Mouse (Mus musculus): ENCODE data around the gene Fbxl14. TPM values are rescaled to one million over a fixed set of nuclear protein-coding genes. Genes with fewer than 3 reads are reported as not detected.

Gene Fbxl14
- polyA plus RNA-seq, 1 experiment, result 37.9 TPM

DNA sequence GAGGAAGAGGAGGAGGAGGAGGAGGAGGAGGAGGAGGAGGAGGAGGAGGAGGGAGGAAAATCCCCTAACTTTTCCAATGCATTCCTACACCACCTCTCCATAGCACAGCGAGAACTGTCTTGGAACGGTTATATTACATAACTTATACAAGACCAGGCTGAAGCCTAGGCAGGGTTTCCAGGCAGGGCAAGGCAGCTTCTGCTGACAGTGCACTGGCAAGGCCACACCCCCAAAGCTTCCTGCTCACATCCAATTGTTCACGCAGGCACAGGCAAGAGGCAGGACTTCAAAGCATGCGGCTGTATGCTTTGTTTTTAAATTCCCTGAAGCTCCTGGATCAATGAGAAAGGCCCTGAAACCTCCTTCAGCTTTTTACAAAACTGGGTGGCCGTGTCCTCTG is 19.8 kb downstream of the Fbxl14 start:
- Histone ChIP-seq H3K9ac (ENCODE audit: low read depth, poor library complexity, severe bottlenecking) (no peak overlapping the region), H3K4me1 (ENCODE audit: control insufficient read depth, insufficient read depth, low read length) (no peaks in the 10 kb centered on the region), H3K9me3 (replicated peaks; ENCODE audit: control insufficient read depth, insufficient read depth, low read length, poor library complexity, severe bottlenecking) (no peaks in the 10 kb centered on the region), H3K27ac (ENCODE audit: insufficient read depth, low read length) (no peak overlapping the region), H3K27me3 (ENCODE audit: control insufficient read depth, insufficient read depth, low read length, poor library complexity, severe bottlenecking) (no peaks in the 10 kb centered on the region), H3K4me3 (ENCODE audit: low read depth, low read length) (no peak overlapping the region), H3K36me3 (ENCODE audit: control insufficient read depth, insufficient read depth, low read length, poor library complexity, severe bottlenecking) (no peaks in the 10 kb centered on the region)
- TF ChIP-seq CTCF (IDR thresholded peaks at IDR 0.05; ENCODE audit: low read depth, low read length) (no peak), POLR2A (IDR thresholded peaks at IDR 0.05; ENCODE audit: insufficient read depth, low read length) (no peak), EP300 (IDR thresholded peaks at IDR 0.05; ENCODE audit: insufficient read depth, low read depth, low read length) (no peak)

DNA sequence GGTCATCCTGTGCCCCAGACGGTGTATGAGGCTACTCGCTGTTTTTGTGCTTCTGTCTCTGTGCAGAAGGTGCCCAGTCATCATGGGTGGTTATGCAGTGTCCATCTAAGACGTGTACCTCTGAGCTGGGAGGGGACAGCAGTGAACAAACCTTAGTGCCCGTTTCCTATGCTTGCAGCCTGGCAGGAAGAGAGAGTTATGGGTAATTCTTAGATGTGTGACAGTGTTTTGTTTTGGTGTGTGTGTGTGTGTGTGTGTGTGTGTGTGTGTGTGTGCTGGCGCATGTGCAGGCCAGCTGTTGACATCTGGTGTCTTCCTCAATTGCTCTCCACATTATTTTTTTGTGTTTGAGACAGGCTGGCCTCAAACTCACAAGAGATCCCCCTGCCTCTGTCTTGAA is 20.6 kb downstream of the Fbxl14 start:
- no peak for TF ChIP-seq EP300 (IDR thresholded peaks at IDR 0.05; ENCODE audit: insufficient read depth, low read depth, low read length)
- TF ChIP-seq CTCF (IDR thresholded peaks at IDR 0.05; ENCODE audit: low read depth, low read length), result no peak
- TF ChIP-seq POLR2A (IDR thresholded peaks at IDR 0.05; ENCODE audit: insufficient read depth, low read length), result no peak
- Histone ChIP-seq H3K36me3 (ENCODE audit: control insufficient read depth, insufficient read depth, low read length, poor library complexity, severe bottlenecking) (no peaks in the 10 kb centered on the region), H3K9ac (ENCODE audit: low read depth, poor library complexity, severe bottlenecking) (no peak overlapping the region), H3K27ac (ENCODE audit: insufficient read depth, low read length) (no peak overlapping the region), H3K9me3 (replicated peaks; ENCODE audit: control insufficient read depth, insufficient read depth, low read length, poor library complexity, severe bottlenecking) (no peaks in the 10 kb centered on the region), H3K4me3 (ENCODE audit: low read depth, low read length) (no peak overlapping the region), H3K4me1 (ENCODE audit: control insufficient read depth, insufficient read depth, low read length) (no peaks in the 10 kb centered on the region), H3K27me3 (ENCODE audit: control insufficient read depth, insufficient read depth, low read length, poor library complexity, severe bottlenecking) (no peaks in the 10 kb centered on the region)

DNA sequence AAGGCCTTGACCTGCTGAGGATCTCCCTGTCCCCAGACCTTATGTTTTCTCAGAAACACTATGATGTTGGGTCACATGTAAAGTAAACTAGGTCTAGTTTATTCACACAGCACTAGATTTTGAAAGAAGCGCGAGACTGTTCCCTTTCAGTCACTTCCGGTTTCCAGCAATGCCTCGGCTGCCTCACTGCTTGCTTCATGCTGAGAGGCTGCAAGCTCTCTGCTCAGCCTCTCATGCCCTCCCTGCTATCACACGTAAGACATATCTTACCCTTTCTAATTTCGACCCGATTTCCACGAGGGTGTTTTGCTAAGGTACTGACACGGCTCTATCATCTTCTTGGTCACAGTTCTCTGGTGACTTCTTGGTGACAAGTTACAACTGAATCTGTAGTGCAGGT is 22.6 kb downstream of the Fbxl14 start:
- no peak for TF ChIP-seq EP300 (IDR thresholded peaks at IDR 0.05; ENCODE audit: insufficient read depth, low read depth, low read length)
- no peak for TF ChIP-seq CTCF (IDR thresholded peaks at IDR 0.05; ENCODE audit: low read depth, low read length)
- no peak for TF ChIP-seq POLR2A (IDR thresholded peaks at IDR 0.05; ENCODE audit: insufficient read depth, low read length)
- H3K9ac ChIP-seq (ENCODE audit: low read depth, poor library complexity, severe bottlenecking), result no peak overlapping the region
- H3K4me1 ChIP-seq (ENCODE audit: control insufficient read depth, insufficient read depth, low read length), result no peaks in the 10 kb centered on the region
- no peaks in the 10 kb centered on the region for H3K36me3 ChIP-seq (ENCODE audit: control insufficient read depth, insufficient read depth, low read length, poor library complexity, severe bottlenecking)
- H3K27ac ChIP-seq (ENCODE audit: insufficient read depth, low read length), result no peak overlapping the region
- H3K4me3 ChIP-seq (ENCODE audit: low read depth, low read length), result no peak overlapping the region
- H3K27me3 ChIP-seq (ENCODE audit: control insufficient read depth, insufficient read depth, low read length, poor library complexity, severe bottlenecking), result no peaks in the 10 kb centered on the region
- H3K9me3 ChIP-seq (replicated peaks; ENCODE audit: control insufficient read depth, insufficient read depth, low read length, poor library complexity, severe bottlenecking), result no peaks in the 10 kb centered on the region; the same call in 1 of the 2 replicates

DNA sequence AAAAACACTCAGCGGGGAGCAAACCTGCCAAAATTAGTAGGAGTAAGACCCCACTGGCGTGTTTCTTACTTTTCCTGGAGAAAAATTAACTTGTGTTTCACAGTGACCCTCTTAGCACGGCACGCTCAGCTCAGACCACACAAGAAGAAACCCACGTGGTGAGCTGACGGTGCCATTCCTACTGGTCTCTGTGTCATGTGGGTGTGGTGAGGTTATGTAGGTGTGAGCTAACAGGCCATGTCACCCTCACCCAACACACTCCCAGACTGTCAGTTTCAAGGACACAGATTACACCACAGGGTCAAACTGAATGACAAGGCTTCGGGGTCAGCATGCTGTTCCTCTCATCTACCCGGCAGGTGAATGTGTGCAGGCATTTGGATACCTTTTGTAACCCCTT is 25.3 kb downstream of the Fbxl14 start:
- no peak overlapping the region for H3K4me3 ChIP-seq (ENCODE audit: low read depth, low read length)
- TF ChIP-seq EP300 (IDR thresholded peaks at IDR 0.05; ENCODE audit: insufficient read depth, low read depth, low read length) (no peak), CTCF (IDR thresholded peaks at IDR 0.05; ENCODE audit: low read depth, low read length) (no peak), POLR2A (IDR thresholded peaks at IDR 0.05; ENCODE audit: insufficient read depth, low read length) (no peak)
- no peak overlapping the region for H3K27ac ChIP-seq (ENCODE audit: insufficient read depth, low read length)
- no peaks in the 10 kb centered on the region for H3K27me3 ChIP-seq (ENCODE audit: control insufficient read depth, insufficient read depth, low read length, poor library complexity, severe bottlenecking)
- H3K9ac ChIP-seq (ENCODE audit: low read depth, poor library complexity, severe bottlenecking), result no peak overlapping the region
- H3K36me3 ChIP-seq (ENCODE audit: control insufficient read depth, insufficient read depth, low read length, poor library complexity, severe bottlenecking), result no peaks in the 10 kb centered on the region
- H3K9me3 ChIP-seq (replicated peaks; ENCODE audit: control insufficient read depth, insufficient read depth, low read length, poor library complexity, severe bottlenecking), result no peaks in the 10 kb centered on the region; the same call in 1 of the 2 replicates
- H3K4me1 ChIP-seq (ENCODE audit: control insufficient read depth, insufficient read depth, low read length), result no peaks in the 10 kb centered on the region

DNA sequence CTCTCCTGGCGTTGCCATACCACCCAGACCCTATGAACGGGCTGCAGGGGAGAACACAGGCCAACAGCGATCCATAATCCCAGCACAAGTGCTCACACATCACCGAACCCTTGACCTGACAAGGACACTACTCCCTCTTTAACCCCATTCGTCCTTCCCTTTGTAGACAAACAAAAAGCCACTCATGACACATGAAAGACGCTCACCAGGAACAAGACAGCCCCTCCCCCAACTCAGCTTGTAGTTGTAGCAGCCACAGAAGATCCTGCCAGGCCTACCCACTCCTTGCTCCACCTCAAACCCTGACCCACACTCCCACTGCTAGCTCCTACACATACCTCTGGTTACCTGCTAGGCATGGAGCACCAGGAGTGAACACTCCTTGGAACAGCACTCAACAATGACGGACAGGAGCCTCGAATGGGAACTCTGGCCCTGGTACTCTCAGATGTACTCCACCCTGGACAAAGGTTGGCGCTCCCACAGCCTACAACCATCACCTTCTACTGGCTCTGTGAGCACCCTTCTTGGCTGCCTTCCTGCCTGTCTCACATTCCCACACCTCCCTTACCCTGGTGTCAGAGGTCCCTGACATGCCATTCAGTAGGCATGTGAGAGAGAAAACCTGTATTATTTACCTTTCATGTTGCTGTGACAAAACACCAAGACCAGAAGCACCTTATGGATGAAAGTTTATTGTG is 26.2 kb downstream of the Fbxl14 start:
- no peak for TF ChIP-seq EP300 (IDR thresholded peaks at IDR 0.05; ENCODE audit: insufficient read depth, low read depth, low read length)
- no peak for TF ChIP-seq CTCF (IDR thresholded peaks at IDR 0.05; ENCODE audit: low read depth, low read length)
- no peak for TF ChIP-seq POLR2A (IDR thresholded peaks at IDR 0.05; ENCODE audit: insufficient read depth, low read length)
- no peaks in the 10 kb centered on the region; the same call in 1 of the 2 replicates for H3K9me3 ChIP-seq (replicated peaks; ENCODE audit: control insufficient read depth, insufficient read depth, low read length, poor library complexity, severe bottlenecking)
- H3K27ac ChIP-seq (ENCODE audit: insufficient read depth, low read length), result no peak overlapping the region
- no peak overlapping the region for H3K9ac ChIP-seq (ENCODE audit: low read depth, poor library complexity, severe bottlenecking)
- H3K27me3 ChIP-seq (ENCODE audit: control insufficient read depth, insufficient read depth, low read length, poor library complexity, severe bottlenecking), result no peaks in the 10 kb centered on the region
- H3K36me3 ChIP-seq (ENCODE audit: control insufficient read depth, insufficient read depth, low read length, poor library complexity, severe bottlenecking), result no peaks in the 10 kb centered on the region
- no peaks in the 10 kb centered on the region for H3K4me1 ChIP-seq (ENCODE audit: control insufficient read depth, insufficient read depth, low read length)
- H3K4me3 ChIP-seq (ENCODE audit: low read depth, low read length), result no peak overlapping the region

DNA sequence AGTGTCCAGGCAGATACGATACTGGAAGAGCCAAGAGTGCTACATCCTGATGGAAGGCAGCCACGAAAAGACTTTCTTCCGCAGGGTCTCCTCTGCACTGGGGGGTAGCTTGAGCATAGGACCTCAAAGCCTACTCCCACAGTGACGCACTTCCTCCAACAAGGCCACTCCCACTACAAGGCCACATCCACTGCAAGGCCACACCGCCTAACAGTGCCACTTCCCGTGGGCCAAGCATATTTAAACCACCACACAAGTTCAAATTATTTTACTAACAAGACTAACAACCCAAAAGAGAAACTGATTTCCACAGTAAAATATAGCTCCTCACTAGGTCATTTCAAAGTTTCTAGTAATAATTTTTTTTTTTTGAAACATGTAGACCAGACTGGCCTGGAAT is 28.8 kb downstream of the Fbxl14 start:
- no peaks in the 10 kb centered on the region; the same call in 1 of the 2 replicates for H3K9me3 ChIP-seq (replicated peaks; ENCODE audit: control insufficient read depth, insufficient read depth, low read length, poor library complexity, severe bottlenecking)
- H3K27me3 ChIP-seq (ENCODE audit: control insufficient read depth, insufficient read depth, low read length, poor library complexity, severe bottlenecking), result no peaks in the 10 kb centered on the region
- H3K9ac ChIP-seq (ENCODE audit: low read depth, poor library complexity, severe bottlenecking), result no peak overlapping the region
- H3K27ac ChIP-seq (ENCODE audit: insufficient read depth, low read length), result no peak overlapping the region
- no peak for TF ChIP-seq POLR2A (IDR thresholded peaks at IDR 0.05; ENCODE audit: insufficient read depth, low read length)
- no peak for TF ChIP-seq CTCF (IDR thresholded peaks at IDR 0.05; ENCODE audit: low read depth, low read length)
- no peak for TF ChIP-seq EP300 (IDR thresholded peaks at IDR 0.05; ENCODE audit: insufficient read depth, low read depth, low read length)
- H3K36me3 ChIP-seq (ENCODE audit: control insufficient read depth, insufficient read depth, low read length, poor library complexity, severe bottlenecking), result no peaks in the 10 kb centered on the region
- H3K4me1 ChIP-seq (ENCODE audit: control insufficient read depth, insufficient read depth, low read length), result no peaks in the 10 kb centered on the region
- H3K4me3 ChIP-seq (ENCODE audit: low read depth, low read length), result no peak overlapping the region
